Mouse (Mus musculus) brain, adult 2 months (tissue): ENCODE measurements at regions not wholly inside any gene's neighbourhood (a gene's known extent, or its start where the extent isn't known, plus 50 kb on each side); places are given as distances from the start of the nearest gene placed in this dataset.
A peak's percentile ranks its signal among the peaks of the same experiment; 100 is the strongest.

Source experiments
- DNase-seq: peaks from one replicate; pipeline ENCODE4 v3.0.0; 2011; ENCODE audit warnings: low read depth, low spot score

DNA sequence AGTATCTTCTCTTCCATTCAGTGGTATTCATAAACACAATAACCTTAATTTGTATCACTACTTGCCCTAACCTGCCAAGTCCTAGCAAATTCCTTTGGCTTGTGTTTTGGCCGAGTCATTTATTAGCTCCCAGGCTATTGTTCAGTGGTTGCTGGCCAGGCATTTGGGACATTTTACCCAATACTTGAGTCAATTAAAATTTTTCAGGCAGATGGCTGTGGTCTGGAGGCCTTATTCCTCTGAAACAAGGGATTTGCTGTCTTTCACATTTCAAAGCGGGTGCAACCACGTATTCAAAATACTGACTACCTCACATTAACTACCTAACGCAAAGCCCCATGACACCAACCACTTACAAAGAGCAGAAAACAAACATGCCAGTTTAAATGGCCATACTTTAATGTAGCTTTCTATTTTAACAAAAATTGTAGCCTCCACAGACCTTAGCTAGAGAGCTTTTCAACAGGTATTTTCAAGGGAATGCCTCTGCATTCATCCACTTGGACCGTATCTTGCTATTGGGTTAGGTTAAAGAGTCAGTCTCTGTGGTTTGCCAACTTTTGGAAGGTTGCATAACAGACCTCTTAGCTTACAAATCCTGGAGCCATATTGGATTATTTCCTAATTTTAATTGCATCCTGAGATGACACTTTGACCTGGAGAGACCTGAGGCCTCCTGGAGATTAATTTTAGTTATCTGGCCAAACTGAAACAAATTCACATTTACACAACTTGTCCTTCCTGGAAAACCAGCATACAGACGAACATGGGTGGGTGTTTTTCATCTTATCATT, 224.7 kb upstream of the Fam241a start:
- no peak for DNase-seq

DNA sequence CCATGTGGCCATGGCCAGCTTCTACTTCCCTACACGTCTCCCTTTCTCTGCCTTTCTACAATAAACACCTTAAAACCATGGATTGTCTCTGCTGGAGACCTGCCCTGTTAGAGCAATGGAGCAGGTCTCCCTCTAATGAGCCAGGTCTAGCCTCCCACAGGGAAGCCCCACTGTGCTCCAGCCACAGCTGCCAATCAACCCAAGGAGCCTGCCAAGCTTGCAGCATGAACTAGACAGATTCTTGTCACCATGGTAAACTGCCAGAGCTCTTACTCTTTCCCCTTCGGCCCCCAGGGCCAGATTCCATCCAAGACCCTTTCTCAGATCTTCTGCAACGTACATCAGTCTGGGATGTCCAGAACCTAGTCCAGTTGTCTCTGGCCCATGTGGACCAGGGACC, 217.1 kb upstream of the Fam241a start:
- DNase-seq: no peak

DNA sequence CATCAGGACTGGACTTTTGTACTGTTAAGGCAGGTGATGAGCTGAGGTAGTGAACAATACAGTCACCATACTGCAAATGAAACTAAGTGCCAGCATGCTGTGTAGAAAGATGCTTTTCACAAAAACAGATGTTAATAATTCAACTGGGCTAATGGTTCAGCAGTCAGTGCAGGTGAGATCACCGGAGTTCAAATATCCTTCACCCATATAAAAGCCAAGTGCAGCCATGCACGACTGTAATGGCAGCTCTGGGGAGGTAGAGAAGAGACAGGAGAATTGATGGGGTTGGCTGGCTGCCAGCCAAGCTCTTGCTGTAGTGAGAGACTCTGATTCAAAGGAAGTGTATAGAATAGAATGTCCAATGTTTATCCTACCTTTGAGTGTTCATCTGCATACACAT, 214.3 kb upstream of the Fam241a start:
- DNase-seq: no peak

DNA sequence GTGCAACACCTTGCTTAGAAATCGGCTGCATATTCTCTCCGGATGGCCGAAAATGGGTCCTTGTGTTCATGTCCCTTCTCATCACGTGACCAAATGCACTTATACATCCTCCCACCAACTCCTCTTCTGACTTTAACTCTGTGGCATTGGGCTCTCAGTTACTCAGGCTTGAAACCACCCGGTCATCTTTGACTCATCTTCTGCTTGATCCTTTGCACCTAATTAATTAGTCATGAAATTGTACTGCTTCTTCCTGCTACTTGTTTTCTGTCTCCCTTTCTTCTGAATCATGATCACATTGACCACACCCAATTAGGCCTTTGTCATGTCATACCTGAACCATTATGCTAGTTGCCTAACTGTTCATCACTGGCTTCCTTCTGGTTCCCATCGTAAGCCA, 208.4 kb upstream of the Fam241a start:
- no peak for DNase-seq

DNA sequence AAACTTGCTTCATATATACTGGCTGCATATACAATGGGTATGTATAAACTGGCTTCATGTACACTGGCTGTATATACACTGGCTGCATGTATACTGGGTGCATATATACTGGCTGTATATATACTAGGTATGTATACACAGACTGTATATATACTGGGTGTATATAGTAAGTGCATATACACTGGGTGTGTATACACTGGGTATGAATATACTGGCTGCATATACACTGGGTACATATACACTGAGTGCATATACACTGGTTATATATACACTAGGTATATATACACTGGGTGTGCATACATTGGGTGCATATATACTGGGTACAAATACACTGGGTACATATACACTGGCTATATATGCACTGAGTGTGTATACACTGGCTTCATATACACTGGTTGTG, 196.9 kb upstream of the Fam241a start:
- DNase-seq: no peak

DNA sequence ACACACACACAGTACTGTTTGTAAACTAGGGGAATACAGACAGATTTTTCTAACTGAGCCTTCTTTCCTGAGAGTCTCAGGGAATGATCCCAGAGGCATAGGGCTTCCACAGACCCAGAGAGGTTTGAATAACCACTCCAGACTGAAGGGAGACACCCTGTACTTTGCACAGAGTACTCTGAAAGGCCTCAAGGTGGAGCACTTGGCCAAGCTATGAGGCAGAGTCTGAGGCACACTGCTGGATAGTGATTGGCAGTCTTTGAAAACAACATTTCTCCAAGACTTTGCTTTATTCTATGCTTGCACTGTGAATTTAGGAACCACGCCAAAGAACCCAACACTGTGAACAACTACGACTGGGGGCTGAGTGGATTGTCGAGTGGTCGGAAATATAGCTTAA, 192.1 kb upstream of the Fam241a start:
- DNase-seq: peak; percentile 66

DNA sequence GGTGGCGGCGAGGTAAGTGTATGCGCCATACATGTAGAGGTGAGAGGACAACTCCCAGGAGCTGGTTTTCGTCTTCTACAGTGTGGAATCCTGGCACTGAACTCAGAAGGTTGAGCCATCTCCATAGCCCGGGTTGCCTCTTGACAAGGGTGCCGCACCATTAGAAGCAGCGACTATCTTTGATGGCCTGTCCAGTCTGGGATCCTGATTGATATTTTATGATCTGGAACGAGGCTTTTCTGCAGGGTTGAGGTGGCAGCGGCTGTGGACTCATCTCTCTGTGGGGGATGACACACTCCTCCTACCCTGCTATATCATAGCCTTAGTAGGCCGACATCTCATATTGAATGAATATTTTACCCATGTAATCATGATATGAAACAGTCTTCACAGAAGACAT, 191.0 kb upstream of the Fam241a start:
- DNase-seq: no peak

DNA sequence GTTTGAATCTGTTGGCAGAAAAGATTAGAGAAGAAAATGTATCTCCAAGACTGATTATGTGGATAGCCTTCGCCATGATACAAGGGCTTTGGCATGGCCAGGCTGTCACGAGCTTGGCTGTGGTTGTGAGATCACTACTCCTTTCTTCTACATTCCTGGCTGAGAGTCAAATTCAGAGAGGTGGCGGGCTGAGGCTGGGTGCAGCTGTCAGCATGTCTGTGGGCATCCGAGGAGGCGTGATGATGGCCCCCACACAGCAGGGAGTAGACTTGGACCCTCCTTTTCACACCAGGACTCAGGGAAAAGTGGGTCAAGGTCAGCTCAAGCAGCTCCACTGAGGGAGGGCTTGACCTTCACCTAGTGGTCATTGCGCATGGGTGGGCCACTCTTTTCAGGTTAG, 186.3 kb upstream of the Fam241a start:
- no peak for DNase-seq

DNA sequence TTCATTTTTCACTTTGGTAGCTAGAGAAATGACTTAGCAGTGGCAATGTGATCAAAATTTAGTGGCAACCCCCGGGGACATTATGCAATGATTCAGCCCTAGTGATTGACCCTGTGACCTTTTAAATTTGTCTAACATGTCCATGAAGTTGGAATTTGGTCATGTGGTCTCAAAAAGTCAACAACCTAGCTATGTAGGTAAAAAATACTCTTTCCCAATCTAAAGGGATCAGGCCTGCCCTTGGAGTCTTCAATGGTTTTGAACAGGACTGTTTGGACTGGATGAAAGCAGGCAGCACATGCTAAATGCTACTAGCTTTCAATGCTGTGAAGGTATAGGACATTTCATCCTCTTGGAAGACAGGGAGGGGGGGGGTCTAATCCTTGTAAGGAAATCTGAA, 185.3 kb upstream of the Fam241a start:
- no peak for DNase-seq

DNA sequence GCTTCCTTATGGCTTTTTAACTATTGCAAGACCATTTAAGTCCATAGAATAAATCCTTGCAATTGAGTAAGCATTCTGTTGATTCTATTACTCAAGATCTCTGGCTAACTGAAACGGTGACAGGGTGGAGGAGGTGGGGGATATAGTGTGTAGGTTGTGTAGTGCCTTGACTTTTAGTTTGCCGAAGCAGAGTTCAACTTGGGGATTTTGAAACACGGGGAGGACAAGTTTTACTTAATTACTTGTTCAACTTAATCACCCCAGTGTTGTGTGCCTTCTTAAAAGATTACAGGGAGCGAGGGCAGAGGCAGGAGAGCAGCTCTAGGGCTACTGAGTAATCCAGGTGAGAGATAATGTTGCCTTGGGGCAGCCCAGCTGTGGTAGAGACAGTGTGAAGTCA, 171.7 kb upstream of the Fam241a start:
- no peak for DNase-seq

DNA sequence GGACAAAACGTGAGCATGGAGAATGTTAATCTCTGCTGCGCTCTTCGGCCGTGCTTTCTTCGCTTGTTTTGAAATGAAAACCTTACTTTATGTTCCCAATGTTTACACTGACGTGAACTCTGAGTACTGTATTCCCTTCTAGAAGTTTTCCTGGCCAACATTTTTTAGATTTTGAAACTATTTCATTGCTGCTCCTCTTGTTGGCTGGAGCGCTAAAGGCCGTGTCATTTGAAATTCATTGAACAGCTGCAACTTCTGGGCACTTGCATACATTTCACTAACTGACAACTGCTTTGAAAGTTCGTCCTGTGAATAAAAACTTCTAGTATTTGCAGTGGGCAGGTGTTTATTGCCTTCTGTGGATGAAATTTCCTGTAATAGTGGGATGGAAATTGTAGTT, 157.9 kb upstream of the Fam241a start:
- no peak for DNase-seq

DNA sequence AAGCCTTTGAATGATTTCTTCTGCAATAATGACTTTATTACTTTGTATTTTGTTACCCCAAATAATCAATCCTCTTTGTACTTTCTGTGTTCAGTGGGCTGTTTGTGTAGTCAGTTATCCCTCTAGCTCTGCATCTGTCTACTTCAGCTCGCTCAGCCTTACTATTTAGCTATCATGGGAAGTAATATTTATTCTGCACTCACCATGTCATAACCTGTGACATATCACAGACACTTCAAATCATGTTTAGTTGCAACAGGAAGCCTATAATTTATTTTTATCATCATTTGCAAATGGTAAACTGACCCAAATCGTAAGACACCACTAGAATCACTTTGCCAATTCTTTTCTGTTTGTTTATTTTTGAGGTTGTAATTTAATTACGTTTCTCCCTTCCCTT, 147.6 kb upstream of the Fam241a start:
- no peak for DNase-seq

DNA sequence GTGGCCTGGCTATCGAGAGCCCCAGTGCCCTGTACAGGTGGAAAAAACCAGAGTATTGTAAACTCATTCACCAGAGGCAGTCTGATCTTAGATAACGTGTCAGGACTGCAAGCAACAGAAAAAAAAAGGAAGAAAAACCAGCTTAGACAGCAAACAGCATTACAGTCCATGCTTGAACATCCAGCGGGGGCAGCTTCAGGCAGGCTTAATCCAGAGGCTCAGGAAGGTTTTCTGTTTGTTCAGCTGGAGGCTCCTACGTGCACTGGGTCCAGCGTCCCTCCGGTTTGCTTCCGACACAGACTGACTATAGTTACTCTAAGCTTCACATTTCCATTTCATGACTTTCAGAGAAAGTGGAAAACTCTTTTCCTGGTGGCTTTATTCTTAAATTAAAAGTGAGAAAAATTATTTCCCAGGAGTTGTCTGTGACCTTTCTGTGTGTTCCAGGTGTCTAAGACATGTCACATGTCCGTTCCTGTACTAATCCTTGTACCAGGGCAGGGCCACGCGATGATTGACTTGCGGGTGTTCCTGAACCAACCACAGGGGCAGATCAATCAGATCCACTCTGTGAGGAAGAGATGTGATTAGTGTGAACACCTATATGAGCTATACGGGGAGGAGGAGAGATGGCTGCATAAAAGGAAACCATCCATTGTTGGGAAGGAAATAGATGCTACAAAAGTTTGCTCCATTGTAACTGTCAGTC, 144.4 kb upstream of the Fam241a start:
- DNase-seq: no peak

DNA sequence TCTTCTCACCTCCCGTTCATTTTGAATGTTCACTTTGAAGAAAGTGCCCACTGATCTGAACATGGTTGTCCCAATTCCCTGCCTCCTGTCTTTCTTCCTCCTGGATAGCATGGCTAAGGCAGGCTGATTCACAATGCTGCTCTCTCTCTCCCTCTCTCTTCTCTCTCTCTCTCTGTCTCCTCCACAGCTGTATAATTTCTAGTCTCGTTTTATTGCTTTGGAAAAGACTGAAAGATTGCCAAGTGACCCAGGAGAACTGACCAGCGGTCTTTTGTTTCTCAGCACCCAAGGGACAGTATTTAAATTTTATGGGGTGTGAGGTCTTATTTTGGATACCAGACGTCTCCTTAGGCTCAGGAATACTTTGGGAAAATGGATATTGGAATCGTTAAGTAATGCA, 143.1 kb upstream of the Fam241a start:
- DNase-seq: no peak

DNA sequence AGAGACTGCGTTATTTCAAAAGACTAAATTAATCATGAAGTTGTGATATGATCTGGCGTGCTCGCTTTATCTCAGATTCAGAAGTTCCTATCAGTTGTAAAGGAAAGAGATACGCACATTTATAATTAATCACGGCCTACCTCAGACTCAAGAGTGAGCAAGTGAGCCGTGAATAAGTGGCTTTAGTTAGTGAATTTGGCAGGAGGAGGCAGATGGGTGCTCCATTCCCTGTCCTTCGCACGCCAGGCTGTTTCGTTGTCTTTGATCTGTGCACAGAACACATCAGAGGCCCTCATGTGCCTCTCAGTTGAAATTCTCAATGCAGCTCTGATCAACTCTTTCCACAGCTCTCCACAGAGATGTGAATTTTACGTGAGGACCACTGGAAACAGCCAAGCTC, 140.4 kb upstream of the Fam241a start:
- no peak for DNase-seq

DNA sequence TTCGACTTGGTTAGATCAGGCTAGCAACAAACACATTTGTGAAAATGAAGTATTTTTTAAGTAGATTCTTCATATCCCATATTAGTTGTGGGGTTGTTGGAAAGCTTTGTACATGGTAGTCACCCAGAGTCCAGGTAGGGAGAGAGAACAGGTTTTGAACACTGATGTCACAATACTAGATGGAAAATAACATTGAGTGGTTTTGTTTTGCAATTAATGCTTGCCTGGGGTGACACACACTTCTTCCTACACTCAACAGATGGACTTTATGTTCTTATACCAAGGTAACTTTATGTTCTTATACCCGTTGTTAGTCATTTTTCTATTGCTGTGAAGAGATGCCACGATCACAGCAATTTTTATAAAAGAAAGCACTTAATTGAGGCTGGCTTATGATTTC, 134.2 kb upstream of the Fam241a start:
- no peak for DNase-seq

DNA sequence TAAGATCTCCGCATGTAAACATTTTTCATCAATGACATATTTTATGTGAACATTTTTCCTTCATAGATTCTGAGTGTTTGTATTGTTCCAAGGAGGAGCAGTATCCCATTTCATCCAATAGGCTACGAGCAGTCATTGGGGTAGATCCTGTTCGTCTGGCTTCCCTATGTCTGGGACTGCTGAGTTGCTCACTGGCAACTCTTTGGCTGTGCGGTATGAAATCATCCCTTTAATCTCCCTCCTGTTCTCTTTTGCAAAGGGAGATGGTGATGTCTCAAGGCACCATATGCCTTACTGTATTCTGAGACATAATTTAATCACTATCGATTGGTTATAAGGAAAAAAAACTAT, 133.4 kb upstream of the Fam241a start:
- DNase-seq: no peak

DNA sequence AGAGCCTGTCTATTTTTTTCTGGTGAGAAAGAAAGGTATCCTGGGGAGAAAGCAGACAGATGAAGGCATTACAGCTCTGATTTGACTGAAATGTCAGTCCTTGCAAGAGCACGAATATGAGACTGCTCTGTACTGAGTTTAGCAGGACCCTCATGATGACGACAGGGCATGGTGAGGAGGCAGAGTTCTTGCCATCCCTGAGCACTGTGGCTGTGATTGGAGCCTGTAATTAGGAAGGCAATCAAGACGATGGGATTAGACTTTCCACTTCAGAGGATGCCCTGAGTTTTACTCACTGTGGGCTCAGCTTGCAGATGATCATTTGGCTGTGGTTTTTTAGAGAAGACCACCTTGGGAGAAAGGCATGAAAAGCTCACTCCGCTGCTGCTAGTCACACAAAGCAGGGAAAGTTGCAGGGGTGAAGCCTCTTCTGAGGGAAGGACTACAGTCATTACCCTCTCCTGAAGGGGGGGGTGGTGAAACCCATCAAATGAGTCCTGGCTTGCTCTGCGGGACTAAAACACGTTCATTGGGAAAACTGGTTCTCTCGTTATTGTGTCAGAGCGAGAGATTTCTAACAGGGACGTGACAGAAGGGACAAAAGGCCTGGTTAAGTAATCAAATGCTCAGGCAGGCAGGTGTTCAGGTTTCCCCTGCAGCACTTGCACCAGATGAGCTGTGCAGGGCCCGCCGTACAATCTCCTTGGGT, 132.9 kb upstream of the Fam241a start:
- DNase-seq: no peak

DNA sequence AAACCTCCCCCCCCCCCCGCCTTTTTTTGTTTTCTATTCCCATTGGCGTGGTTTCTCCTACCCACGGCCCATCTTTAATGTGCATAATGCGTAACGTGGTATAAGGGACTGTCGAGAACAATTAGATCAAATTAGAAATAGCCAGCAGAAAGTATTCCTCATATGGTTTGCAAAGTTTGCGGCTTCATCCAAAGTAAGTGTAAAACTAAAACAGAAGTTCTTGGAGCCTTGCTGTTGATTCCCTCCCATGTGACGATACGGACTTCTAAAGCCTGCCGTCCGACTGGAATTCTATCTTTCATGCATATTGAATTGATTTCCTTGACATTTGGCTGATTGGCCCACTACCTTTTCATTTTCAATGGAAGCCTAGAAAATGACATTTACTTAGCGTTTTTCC, 128.7 kb upstream of the Fam241a start:
- no peak for DNase-seq

DNA sequence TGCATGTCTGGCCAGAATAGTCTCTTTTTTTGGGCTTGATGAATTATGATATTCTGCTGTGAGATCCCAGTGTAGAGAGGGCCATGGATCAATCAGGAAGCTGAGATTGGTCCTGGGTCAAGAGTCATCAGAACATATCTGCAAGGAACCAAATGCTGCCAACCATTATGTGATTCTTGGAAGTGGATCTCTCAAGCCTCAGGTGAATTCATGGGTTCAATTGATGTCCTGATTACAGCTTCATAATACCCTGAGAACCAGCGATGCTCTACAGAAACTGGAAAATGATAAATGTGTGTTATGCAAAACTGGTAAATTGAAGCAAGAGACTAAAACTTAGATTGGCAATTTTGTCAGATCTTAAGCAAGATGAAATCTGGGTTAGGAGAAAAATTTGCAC, 118.8 kb upstream of the Fam241a start:
- DNase-seq: no peak

DNA sequence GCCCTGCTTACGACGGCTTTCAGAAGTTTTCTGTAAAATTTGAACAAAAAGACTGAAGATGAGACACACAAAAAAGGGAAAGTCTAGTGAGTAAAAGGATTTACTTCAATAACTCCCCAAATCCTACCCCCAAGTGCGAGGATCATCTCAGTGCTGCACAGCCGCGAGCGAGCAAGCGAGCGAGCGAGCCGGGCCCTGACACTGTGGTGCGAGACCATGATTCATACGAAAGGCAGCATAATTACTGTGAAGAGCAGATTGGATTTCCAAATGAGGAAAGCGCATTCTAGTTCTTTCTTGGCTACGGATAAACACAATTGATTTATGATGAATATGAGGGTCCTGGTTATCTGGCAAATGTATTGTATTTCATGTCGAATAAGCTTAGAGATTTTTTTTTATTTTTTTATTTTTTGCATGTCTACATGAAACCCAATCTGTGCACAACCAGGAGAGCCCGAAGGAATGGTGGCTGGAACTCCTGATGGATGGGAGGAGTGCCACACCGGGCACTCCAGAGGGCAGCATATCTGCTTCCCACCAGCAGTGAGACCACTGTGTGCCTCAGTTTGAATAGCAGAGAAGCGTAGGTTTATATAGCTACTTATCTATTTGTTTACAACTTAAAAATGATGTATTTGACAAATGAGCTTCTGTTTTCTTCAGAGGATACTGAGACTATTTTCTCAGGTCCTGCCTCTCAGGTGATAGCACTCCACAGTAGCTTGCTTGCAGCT, 106.9 kb upstream of the Fam241a start:
- peak; percentile 55 for DNase-seq

DNA sequence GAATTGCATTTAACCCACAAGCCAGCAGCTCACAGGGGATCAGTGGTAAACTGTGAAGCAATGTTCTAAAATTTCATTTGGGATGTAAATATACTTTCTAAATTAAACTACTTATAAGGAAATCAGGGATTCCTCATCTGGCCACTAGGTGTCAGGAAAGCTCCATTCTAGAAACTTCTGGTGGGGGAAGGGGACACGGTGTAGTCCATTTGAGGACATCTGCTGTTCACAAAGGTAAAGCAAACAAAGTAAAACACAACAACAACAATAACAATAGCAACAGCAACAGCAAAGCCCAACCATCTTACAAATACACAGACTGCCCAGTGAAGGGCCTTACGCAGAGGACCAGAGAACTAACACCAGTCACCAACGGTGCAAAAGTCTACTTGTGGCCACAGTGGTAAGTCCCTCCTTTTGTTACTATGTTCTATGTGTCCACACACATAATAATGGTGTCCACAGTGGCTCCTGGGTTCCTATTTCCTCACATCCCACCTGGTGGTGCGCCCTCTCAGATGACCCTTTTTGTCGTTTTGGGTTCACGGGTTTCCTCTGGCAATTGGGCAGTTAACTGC, 105.9 kb upstream of the Fam241a start:
- peak; percentile 64 for DNase-seq
